Mouse (Mus musculus) right cerebral cortex, postnatal 36 days (tissue): ENCODE results near the gene 6030468B19Rik.
"Not testable (repeated sequence)": the region's sequence is repeated elsewhere in the genome, so short reads cannot be mapped to it uniquely, and the experiment has no call there.

ENCODE experiments used
- DNase-seq, 2 experiments: peaks; one replicate each; pipeline ENCODE4 v3.0.0; 2022; ENCODE audit warnings: low spot score in 2 of 2, mixed read lengths in 1 of 2

The 6030468B19Rik gene

DNA sequence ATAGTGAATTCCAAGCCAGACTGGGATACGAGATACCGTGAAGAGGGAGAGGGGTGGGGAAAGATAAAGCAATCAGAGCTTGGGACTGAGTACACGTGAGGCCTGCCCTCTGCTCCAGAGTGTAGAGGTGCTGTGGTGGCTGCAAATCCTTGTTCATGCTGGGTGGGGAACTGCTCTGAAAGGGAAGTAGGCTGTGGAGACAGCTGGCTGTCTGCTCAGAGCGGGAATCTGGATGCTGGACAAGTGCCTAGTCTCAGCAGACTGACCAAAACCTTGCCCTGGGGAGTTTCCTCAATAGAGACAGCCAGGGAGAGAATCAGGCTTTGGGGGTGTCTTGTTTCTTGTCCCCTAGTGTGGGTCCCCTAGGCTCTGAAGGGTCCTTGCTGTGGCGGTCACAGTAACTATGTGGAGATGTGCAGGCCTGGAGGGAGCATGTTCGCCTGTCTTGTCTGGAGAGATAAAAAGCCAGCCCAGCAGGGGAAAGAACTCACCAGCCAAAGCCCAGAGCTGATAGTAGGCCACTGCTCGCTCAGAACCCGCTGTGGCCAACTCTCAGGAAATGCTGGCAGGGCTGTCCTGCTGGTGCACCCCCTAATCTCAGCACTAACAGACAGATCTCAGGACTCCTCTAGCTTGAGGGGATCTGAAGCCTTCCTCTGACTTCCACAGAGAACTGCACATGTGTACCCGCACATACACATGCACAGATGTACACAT is 31.6 kb downstream of the 6030468B19Rik start:
- no peak for DNase-seq

DNA sequence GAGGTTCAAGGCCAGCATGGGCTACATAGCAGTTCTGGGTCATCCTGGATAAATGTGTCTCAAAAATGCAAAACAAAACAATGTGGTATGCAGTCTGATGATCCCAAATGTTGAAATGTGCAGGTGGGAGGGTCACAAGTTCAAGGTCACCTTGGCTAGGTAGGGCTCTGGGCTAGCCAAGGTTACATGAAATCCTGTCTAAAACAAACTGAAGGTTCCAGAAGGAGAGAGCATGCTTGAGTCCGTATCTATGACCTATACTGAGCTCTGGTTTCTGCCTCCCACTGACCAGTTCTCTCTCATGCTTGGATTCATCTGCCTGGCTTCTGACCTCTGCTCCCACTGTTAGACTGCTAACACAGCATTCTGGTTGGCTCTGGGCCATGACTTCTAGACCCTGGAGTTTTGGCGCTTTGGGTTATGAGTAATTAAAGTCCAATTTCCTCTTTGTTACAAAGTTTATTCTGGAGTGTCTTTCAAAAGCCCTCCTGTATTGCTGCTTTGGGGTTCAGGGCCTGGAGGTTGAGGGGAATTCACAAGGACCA is 32.3 kb downstream of the 6030468B19Rik start:
- no peak for DNase-seq

DNA sequence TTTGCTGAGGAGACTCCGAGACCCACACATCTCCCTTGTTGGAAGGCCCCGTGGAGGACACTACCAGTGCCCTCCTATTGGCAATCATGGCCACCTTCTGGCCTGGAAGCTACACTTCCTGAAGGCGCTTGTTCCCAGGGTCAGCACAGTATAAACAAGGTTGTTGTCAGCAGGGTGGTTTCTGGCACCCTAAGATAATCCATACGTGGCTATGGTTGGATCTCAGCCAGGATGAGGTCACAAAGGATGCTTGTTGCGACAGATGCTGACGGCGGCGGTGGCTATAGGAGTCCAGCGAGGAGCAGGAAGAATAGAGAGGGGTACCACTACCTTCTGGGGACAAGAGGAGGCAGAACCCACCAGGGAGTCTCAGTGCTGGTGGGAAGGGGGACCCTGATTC is 32.9 kb downstream of the 6030468B19Rik start:
- no peak for DNase-seq

DNA sequence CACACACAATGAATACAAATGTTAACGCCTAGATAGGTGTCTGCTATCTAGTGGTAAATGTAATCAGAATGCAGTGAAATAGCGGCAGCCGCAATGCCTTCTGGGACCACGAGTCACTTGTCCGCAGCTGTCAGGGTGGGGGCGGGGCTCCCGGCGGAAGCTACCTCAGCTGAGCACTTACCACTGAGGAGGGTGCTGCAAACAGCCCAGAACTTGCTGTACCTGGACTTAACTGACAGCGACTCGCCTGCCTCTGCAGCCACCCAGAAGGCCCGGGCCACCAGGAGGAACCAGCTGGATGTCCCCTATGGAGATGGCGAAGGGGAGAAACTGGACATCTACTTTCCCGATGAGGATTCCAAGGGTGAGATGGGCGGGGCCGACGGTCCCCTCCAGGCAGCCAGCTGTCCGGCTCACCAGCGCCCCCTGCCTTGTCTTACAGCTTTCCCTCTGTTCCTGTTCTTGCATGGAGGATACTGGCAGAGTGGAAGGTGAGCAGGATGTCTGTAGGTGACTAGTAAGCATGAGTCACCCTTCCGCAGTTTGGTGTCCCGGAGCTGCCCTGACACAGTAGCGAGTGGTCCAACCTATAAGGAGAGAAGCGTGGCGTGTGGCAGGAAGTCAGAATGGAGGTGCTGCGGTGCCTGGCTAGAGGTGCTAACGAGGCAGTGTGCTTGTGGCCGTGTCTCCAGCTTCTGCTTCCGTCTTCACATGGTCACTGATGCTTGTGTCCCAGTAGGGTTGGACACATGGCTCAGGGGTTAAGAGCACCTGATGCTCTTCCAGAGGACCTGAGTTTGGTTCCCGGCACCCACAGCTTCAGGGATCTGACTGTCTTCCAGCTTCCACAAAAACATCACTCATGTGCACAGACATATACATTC is 34.9 kb downstream of the 6030468B19Rik start:
- DNase-seq: peak in 1 of 2 experiments; percentile 52

- not testable (repeated sequence) for DNase-seq
Measured at GRCm38 (mm10) chr11:117833509-117833908, 36.0 kb downstream of the 6030468B19Rik start.

- no peak for DNase-seq
Measured at GRCm38 (mm10) chr11:117834086-117834485, 36.6 kb downstream of the 6030468B19Rik start.

DNA sequence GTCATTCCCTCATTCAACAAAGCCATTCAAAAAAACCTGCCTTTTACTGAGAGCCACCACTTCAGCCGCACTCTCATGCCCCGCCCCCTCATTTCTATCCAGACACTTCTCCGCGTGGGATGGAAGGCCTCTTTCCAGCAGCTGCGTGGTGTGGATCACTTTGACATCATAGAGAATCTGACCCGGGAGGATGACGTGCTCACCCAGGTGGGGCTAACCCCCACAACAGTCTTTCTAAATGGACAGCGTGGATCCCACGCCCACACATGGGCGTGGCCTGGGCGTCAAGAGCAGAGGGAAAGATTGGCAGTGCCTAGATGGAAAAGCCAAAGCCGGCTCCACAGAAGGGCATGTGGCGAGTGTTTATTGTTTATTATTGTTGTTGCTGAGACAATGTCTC is 38.8 kb downstream of the 6030468B19Rik start:
- DNase-seq: peak; percentile 56 to 66

DNA sequence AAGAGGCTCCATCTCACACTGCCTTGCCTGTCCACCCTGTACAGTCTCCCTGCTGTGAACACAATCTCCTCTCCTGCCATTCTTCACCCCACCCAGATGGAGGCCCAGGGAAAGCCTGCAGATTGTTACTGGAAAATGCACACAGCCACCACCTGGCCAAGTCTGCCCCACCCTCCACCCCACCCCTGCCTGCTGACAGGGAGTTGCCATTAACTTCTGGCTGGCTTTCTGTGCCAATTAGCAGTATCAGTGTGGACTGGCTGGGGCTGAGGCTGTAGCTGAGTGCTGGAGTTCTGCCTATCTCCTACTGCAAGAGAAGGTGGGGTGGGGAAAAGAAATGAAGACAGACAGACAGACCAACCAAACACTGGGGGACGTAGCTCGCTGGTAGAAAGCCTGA is 41.1 kb downstream of the 6030468B19Rik start:
- no peak for DNase-seq

- no peak for DNase-seq
Measured at GRCm38 (mm10) chr11:117839021-117839420, 41.6 kb downstream of the 6030468B19Rik start.

- no peak for DNase-seq
Measured at GRCm38 (mm10) chr11:117840910-117841309, 43.5 kb downstream of the 6030468B19Rik start.

DNA sequence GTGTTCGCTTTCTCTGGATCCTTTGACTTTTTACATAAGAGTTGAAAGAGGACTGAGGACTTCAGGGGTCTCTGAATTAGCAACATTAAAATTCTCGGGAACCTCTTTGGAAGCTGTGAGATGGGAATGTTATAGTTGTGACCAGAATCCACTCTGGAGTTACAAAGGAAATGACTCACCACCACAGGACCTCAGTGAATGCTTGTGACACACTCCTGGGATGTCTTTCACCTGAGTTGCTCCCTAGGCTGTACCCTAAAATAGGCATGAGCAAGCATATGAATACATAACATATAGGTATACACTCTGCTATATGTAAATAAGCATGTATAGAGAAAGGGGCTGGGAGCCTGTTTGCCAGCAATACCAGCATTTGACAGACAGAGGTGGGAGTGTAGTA is 46.0 kb downstream of the 6030468B19Rik start:
- no peak for DNase-seq

- DNase-seq: no peak
Measured at GRCm38 (mm10) chr11:117844997-117845396, 47.5 kb downstream of the 6030468B19Rik start.

- DNase-seq: no peak
Measured at GRCm38 (mm10) chr11:117845651-117846050, 48.2 kb downstream of the 6030468B19Rik start.

DNA sequence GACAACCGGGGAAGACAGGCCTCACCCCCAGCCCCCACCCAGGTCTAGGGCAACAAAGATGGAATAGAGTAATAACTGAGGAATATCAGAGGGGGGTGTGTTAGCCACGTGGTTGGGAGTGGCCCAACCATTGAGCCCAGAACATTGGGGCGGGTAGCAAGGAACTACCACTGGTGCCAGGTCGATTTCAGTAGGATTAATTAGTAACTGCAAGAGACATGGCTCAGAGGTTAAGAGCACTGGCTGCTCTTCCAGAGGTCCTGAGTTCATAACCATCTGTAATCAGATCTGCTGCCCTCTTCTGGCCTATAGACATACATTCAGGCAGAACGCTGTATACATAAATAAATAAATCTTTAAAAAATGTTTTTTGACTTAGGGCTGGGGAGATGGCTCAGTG is 49.2 kb downstream of the 6030468B19Rik start:
- DNase-seq: no peak

GRCm38 (mm10) chr11:117847593-117848215 is 50.2 kb downstream of the 6030468B19Rik start:
- no peak for DNase-seq

DNA sequence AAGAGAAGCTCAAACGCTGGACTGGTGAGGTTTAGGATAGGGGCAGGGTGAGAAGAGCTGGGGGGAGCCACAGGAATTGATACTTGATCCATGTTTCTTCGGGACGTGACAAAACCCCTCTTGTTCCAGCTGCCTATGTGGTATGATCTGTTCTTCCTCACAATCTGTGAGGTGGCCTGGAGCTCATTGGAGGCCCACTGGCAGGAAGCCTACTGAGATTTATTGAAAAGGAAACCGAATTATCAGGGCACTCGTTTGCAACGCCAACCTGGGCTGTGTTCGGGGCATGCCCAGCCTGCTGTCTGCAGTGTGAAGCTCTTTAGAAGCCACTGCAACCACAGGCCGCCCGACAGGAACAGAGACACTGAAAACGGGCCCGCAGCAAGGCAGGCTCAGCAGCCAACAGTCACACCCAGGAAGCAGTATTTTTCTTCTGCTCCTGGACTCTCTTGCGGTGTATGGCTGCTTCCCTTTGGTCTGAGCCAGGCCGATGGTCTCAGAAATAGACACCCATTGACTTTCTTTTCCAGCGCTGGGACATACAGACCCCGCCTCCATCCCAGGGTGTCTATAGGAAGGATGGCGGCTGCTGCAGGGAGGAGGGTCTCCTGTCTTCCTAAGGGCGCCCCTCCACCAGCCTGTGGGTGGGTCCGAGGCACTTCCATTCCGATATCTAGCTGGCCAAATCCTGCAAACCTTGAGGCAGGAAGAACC is 51.0 kb downstream of the 6030468B19Rik start:
- no peak for DNase-seq

DNA sequence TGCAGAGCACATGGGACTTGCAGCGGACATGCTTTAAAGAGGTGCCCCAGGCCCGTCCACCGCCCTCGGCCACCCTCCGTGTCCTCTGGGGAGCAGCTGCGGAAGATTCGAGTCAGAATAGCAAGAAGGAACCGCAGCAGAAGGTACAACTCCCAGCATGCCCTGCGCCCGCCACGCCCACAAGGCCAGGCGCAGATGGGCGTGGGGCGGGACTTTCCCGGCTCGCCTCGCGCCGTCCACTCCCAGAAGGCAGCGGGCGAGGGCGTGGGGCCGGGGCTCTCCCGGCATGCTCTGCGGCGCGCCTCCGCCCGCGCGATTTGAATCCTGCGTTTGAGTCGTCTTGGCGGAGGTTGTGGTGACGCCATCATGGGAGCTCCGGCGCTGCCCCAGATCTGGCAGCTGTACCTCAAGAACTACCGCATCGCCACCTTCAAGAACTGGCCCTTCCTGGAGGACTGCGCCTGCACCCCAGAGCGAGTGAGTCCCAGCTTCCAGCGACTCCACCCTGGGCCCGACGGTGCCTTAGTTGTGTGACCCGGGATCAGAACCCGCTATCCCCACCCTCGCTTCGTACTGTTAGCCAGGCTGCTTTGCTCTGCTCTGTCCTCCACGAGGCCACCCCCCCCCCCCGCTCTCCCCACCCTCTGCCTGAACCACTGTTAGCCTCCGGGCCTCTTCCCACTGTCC is 51.7 kb downstream of the 6030468B19Rik start, which contains the start of gene Birc5:
TSS of gene Birc5 (plus strand) at position 267 of the 687 bp plus-strand sequence.
- peak; percentile 91 to 94 for DNase-seq

DNA sequence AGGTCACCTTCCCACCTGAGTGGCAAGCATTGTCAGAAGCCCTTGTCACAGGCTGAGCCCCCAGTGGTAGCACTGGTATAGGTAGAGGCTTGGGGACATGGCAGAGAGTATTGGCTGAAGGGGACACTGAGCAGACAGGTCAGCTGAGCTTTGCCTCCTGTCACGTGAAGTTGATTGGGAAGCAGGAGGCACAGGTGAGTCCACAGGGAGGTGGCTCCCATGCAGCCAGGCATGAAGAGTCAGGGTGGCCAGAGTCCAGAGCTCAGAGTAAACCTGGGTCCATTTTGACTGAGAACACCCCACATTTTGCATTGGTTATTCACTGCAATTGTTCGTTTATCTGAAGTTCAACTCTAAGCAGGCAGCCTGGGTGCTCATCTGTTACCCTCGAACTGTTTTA is 55.4 kb downstream of the 6030468B19Rik start:
- DNase-seq: no peak

GRCm38 (mm10) chr11:117854241-117854640 is 56.8 kb downstream of the 6030468B19Rik start:
- DNase-seq: no peak

- DNase-seq: no peak
Measured at GRCm38 (mm10) chr11:117855360-117855759, 57.9 kb downstream of the 6030468B19Rik start.

- DNase-seq: no peak
Measured at GRCm38 (mm10) chr11:117855975-117856374, 58.5 kb downstream of the 6030468B19Rik start.
